Mouse (Mus musculus) activated CD4-positive, CD25-positive, alpha-beta regulatory T cell, adult 4 months (primary cell): ENCODE data around the gene Ift80. TPM values are rescaled to one million over a fixed set of nuclear protein-coding genes. Genes with fewer than 3 reads are reported as not detected.
"Not testable (repeated sequence)": the region's sequence is repeated elsewhere in the genome, so short reads cannot be mapped to it uniquely, and the experiment has no call there.

Source experiments
- ATAC-seq: one replicate; pipeline ENCODE4 v1.8.0; 2017
- polyA plus RNA-seq, 2 experiments: library from polyadenylated mRNA; unstranded; fragments of 100-300 nt; shearing (Covaris generic); gene quantifications; one replicate each; pipeline ENCODE4 v1.2.1; 2017

Ift80 gene
- 100 to 1,000 TPM in 1 of 2 experiments, 10 to 100 TPM in 1; 76.4 to 105 TPM for polyA plus RNA-seq

DNA sequence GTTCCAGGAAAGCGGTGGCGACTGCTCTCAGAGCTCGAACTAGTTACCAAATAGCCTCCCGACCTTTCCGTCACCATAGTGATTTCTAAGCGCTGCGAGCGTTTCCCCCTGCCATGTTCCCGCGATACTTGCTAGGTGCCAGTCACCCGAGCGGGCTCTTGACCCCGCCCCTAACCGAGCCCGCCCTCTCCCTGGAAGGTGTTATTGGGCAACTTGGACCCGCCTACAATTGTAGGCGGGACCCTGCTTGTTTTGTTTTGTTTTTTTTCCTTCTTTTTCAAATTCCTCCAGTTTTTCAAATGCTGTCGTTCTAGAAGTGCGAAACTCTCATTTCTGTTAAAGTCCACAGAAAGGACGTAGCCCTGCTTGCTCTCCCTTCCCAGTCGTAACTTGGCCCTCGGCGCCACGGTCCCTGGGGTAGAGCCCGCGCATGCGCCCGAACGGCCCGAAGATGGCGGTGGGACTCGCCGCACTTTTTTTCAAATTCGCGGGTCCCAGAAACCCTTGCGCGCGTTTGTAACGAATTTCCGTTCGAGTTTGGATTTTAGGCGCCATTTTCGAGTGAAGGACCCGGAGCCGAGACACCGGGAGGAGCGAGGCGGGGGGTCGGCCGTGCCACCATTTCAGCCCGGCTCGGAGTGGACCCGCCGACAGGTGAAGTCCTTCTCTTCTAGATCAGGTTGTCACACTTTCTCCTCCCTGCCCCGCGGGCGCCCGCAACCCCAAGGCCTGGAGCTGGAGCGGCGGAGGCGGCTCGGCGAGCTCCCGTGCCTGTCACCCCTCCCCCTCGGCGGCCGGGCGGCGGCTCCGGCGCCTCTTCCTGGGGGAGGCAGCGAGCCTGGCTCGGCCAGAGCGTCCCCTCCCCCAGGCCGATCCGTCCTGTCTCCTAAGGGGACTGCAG is at the start of gene Ift80, which contains the start of gene Smc4:
TSS of gene Ift80 (minus strand) at position 134 of the 901 bp plus-strand sequence.
TSS of gene Smc4 (plus strand) at position 302 of the 901 bp plus-strand sequence.
- ATAC-seq, result peak; percentile 79

- ATAC-seq, result no peak
These were observed 47.5 kb upstream of the Ift80 start for GRCm38 (mm10) chr3:69051894-69052293.

DNA sequence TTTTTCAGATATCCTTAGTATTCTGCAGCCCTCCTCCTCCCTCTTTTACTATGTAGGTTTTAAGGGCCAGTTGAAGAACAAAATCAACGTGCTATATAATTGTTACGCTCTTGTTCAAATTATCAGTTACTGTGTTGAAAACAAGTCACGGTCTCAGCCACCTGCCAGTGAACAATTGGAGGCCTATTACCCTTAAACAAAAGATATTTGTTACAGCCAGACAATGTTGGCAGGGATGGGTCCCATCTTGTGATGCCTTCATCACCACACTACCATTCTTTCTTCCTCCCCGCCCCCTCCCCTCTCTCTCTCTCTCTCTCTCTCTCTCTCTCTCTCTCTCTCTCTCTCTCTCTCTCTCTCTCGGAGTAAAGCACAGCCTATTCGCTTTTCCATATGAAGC is 44.6 kb upstream of the Ift80 start:
- ATAC-seq, result no peak

GRCm38 (mm10) chr3:69047684-69048083 is 43.3 kb upstream of the Ift80 start:
- no peak for ATAC-seq

- no peak for ATAC-seq
These were observed 42.1 kb upstream of the Ift80 start for GRCm38 (mm10) chr3:69046509-69046908.

DNA sequence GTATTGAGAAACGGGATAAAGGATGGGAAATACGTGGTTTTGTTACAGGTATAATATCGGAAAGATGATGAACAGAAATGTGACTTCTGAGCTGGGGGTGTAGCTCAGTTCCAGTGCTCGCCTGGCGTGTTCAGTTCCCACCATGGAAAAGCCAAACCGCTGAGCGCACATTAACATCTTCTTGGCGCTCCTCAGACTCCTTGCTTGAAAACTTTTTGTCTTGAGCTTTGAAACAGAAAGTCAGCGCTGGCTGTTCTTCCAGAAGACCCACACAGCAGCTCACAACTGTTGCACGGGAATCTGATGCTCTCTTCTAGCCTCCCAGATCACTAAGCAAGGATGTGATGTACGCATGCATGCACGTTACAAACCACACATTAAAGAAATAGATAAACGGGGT is 41.4 kb upstream of the Ift80 start:
- no peak for ATAC-seq

GRCm38 (mm10) chr3:69045400-69045703 is 41.0 kb upstream of the Ift80 start:
- no peak for ATAC-seq

DNA sequence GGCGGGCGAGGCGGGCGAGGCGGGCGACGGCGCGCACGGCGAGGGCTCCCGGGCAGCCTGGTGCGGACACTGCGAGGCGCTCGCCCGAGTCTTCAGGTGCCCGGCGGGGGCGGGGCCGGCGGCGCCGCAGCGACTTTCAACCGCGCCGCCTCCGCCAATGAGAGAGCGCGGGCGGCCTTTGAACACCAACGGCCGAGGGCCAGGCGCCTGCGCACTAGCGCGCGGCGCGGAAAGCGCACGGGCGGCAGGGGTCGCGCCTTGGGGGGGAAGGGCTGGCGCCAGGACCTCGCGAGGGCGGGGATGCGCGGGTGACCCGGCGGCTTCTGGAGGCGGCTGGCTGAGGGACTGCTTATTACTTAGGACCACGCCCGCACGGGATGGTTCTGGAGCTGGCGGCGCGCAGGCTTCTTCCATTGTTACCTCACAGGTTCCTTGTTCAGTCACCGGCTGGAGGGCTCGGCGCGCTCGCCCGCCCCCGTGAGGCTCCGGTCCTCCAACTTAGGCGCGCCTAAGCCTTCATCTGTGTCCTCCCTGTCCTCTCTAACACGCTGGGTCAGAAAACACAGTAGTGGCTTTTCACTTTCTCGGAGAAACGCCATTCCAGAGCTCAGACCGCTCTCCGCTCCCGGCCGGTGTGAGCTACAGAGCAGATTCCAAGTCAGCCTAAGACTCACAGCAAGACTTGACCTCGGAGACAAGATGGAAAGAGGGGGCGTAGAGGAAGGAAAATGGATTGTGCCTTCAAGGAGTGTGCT is 40.5 kb upstream of the Ift80 start, which contains the start of gene Trim59:
TSS of gene Trim59 (minus strand) at position 111 of the 755 bp plus-strand sequence.
- ATAC-seq, result peak; percentile 66

- ATAC-seq, result peak; percentile 41
These were observed 39.8 kb upstream of the Ift80 start for GRCm38 (mm10) chr3:69044167-69044591.

GRCm38 (mm10) chr3:69041298-69041697 is 36.9 kb upstream of the Ift80 start:
- ATAC-seq, result peak; percentile 51

GRCm38 (mm10) chr3:69040105-69040504 is 35.7 kb upstream of the Ift80 start:
- ATAC-seq, result no peak

- peak; percentile 44 for ATAC-seq
These were observed 21.9 kb upstream of the Ift80 start for GRCm38 (mm10) chr3:69026133-69026783.

GRCm38 (mm10) chr3:69020764-69021163 is 16.4 kb upstream of the Ift80 start:
- ATAC-seq, result no peak

GRCm38 (mm10) chr3:69020285-69020684 is 15.9 kb upstream of the Ift80 start:
- ATAC-seq, result peak; percentile 30

- not testable (repeated sequence) for ATAC-seq
These were observed 14.3 kb upstream of the Ift80 start for GRCm38 (mm10) chr3:69018635-69019034.

- ATAC-seq, result no peak
These were observed 12.8 kb upstream of the Ift80 start for GRCm38 (mm10) chr3:69017181-69017580.

- no peak for ATAC-seq
These were observed 4.5 kb upstream of the Ift80 start for GRCm38 (mm10) chr3:69008873-69009272.

- ATAC-seq, result no peak
These were observed 1.9 kb upstream of the Ift80 start for GRCm38 (mm10) chr3:69006246-69006760.

- ATAC-seq, result peak; percentile 10
These were observed 1.2 kb upstream of the Ift80 start for GRCm38 (mm10) chr3:69005338-69006245.

DNA sequence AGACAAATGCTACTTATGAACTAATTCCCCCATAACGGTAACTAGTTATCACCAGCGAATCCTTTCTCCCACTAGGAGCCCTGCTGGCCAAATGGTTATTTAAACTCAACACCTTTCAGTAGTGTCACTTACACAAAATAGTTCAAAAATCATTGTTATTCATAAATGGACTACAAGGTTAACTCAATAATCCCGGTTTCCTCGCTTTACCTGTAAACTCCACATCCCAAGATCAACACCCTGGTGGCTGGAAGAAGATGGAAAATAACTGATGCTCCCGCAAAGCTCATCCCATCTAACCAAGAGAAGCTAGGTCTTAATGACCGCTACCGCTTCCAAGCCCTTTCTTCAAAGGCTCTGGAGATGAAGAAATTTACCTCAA is 324 bp downstream of the Ift80 start:
- ATAC-seq, result no peak

GRCm38 (mm10) chr3:69002781-69003180 is 1.6 kb downstream of the Ift80 start:
- ATAC-seq, result no peak

GRCm38 (mm10) chr3:68986550-68986949 is 17.8 kb downstream of the Ift80 start:
- no peak for ATAC-seq
